Mouse (Mus musculus) liver, embryonic 11.5 days (tissue): ENCODE results near the gene Gm28305. TPM values are rescaled to one million over a fixed set of nuclear protein-coding genes. Genes with fewer than 3 reads are reported as not detected.

Experiments used
- ATAC-seq: fragments of 200-750 bp; cut with Nextera tagmentation; replicated peaks from 2 replicates; pipeline ENCODE4 v1.8.0; 2017; ENCODE audit warnings: moderate number of reproducible peaks, mild to moderate bottlenecking, moderate TSS enrichment, moderate library complexity; ENCODE audit not compliant: low FRiP score
- DNase-seq: peaks from one replicate; pipeline ENCODE4 v3.0.0-alpha.2; 2017; ENCODE audit warnings: low spot score
- H3K27ac ChIP-seq: fragments of 300-500 bp; sonication (generic); 2 replicates; pipeline ENCODE4 v1.5.1; 2014; ENCODE audit warnings: mild to moderate bottlenecking, low read depth, low read length, control low read depth
- H3K27me3 ChIP-seq: fragments of 300-500 bp; sonication (generic); replicated peaks from 2 replicates; pipeline ENCODE4 v1.6.1; 2014; ENCODE audit warnings: low read length, mixed read lengths; ENCODE audit not compliant: control insufficient read depth, insufficient read depth
- H3K36me3 ChIP-seq: fragments of 300-500 bp; sonication (generic); 2 replicates; pipeline ENCODE4 v1.6.1; 2014; ENCODE audit warnings: mild to moderate bottlenecking, low read length, moderate library complexity, mixed read lengths; ENCODE audit not compliant: control insufficient read depth, insufficient read depth
- H3K4me1 ChIP-seq: fragments of 300-500 bp; sonication (generic); replicated peaks from 2 replicates; pipeline ENCODE4 v1.6.1; 2014; ENCODE audit warnings: low read length, mixed read lengths; ENCODE audit not compliant: control insufficient read depth, insufficient read depth
- H3K4me2 ChIP-seq: fragments of 300-500 bp; sonication (generic); 2 replicates; pipeline ENCODE4 v1.6.1; 2014; ENCODE audit warnings: mild to moderate bottlenecking, control low read depth, moderate library complexity
- H3K4me3 ChIP-seq: fragments of 300-500 bp; sonication (generic); 2 replicates; pipeline ENCODE4 v1.5.1; 2014; ENCODE audit warnings: low read depth, low read length, control low read depth
- H3K9ac ChIP-seq: fragments of 300-500 bp; sonication (generic); 2 replicates; pipeline ENCODE4 v1.6.1; 2014; ENCODE audit warnings: low read depth, low read length, control low read depth
- H3K9me3 ChIP-seq: fragments of 300-500 bp; sonication (generic); 2 replicates; pipeline ENCODE4 v1.6.1; 2016; ENCODE audit warnings: low read length, inconsistent platforms, mixed read lengths; ENCODE audit not compliant: control insufficient read depth
- WGBS: fragments of 180-500 bp; shearing (Covaris S2); extraction: QIAGEN DNeasy Blood & Tissue Kit; methylation state at CpG from one replicate; pipeline ENCODE4 v1.1.7; 2014; 5-methylcytosine and 5-hydroxymethylcytosine counted together
- polyA plus RNA-seq: library from polyadenylated mRNA; unstranded; fragments of >200 nt; fragmentation: Nextera tagmentation; extraction: Ambion mirVana; gene quantifications from 2 replicates; pipeline ENCODE4 v1.2.1, GENCODE M21; 2014

Gene Gm28305
- polyA plus RNA-seq, 1 experiment from 2014 or later, result not detected

DNA sequence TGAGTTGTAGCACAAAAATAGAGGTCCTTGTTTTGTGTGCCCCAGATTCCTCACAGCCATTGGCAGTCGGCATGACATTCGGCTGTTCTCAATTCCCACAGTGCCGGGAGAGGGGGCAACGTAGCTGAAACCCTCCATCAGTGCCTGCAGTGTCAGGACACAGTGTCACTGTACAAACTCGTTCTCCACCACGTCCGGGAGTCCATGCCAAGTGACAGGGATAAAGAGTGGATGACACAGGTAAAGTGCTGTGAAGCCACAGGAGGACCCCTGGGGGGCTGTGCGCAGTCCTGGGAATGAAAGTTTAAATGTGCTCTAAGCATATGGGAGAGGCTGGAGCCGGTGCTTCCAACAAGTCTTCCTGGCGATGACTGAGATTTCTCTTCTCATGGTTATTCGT lies 10.6 kb upstream of the Gm28305 start:
- Histone ChIP-seq H3K9ac (no peak overlapping the region), H3K27ac (no peak overlapping the region), H3K4me1 (no peaks in the 10 kb centered on the region), H3K9me3 (no peaks in the 10 kb centered on the region), H3K27me3 (no peaks in the 10 kb centered on the region), H3K4me3 (no peak overlapping the region), H3K4me2 (no peak overlapping the region), H3K36me3 (peaks cover 5% of the 10 kb centered on the region)
- DNase-seq (no peak), ATAC-seq (no peak)
- WGBS, result 85% methylated on average over 11 of the region's 11 CpGs

DNA sequence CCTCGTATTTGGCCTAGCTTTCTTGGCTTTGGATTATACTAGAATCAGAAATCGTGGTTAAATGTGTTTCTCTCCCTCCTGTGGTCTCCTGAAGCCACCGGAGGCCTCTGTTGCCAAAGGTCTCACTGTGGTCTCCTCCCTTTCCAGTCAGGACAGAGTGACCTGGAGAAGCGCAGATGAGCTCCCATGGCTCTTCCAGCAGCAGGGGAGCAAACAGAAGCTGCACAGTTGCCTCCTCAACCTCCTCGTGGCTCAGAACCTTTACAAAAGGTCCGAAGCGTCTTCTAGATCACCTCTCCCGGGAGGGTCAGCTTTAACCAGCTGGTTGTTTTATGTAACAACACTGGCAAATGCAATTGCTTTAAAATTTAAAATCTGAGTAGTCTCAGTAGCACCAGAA lies 6.2 kb upstream of the Gm28305 start:
- WGBS, result 77% methylated on average over 8 of the region's 8 CpGs
- no peak for DNase-seq
- peaks cover 2% of the 10 kb centered on the region; the same call in 1 of the 2 replicates for H3K36me3 ChIP-seq
- no peak overlapping the region for H3K4me3 ChIP-seq
- H3K9me3 ChIP-seq, result no peaks in the 10 kb centered on the region
- H3K27ac ChIP-seq, result no peak overlapping the region
- no peak overlapping the region for H3K4me2 ChIP-seq
- no peaks in the 10 kb centered on the region for H3K27me3 ChIP-seq
- no peak overlapping the region for H3K9ac ChIP-seq
- no peak for ATAC-seq
- no peaks in the 10 kb centered on the region for H3K4me1 ChIP-seq

DNA sequence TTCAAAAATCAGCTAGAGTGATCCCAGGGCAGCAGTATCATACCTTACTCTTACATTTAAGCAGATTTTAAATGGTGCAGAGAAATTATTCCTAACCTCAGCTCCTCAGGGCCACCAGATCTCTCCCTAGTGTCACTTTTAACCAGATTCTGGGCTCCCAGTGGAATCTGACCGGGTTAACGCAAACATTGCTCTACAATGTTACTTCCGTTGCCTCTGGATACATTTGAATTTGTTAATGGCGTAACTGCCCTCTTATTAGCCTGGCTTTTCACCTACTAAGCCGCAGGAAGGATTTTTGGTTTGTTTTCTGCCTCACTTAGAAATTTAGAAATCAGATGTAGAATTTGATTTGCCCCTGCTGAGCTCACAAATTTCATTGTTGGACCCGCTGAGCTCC lies 5.7 kb upstream of the Gm28305 start:
- no peak for DNase-seq
- 75% methylated on average over 6 of the region's 6 CpGs for WGBS

DNA sequence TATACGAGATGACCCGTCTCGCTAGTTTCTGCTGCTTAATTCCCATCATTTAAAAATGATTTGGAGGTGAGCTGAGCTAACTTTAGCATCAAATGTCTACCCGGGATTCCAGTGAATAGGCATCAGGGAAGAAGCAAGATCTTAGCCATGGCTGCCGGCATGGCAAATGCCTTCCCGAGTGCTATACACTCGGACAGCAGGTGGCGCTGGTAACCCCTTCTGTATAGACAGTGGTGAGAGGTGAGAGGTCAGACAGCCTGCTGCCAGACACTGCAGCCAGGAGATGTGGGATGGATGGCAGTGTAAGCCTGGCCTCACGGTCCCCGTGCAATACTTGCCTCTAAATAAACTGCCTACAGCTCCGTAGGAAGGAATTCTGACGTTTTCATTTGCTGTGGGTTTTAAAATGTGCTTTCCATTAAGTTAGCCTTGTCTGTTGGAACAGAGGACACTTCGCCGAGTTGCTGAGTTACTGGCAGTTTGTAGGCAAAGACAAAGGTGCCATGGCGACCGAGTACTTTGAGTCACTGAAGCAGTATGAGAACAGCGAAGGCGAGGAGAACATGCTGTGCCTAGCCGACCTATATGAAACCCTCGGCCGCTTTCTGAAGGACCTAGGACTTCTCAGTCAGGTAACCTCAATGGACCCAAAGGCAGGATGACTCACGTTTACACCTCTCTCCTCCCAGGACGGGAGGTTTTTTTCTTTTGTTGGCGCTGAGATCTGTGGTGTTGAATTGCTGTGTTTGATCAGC lies 5.0 kb upstream of the Gm28305 start:
- no peaks in the 10 kb centered on the region for H3K9me3 ChIP-seq
- DNase-seq (peak; percentile 56), ATAC-seq (peak; percentile 81)
- H3K4me2 ChIP-seq, result peak overlapping the region; percentile 31; the same call in 1 of the 2 replicates
- no peaks in the 10 kb centered on the region for H3K4me1 ChIP-seq
- 48% methylated on average over 24 of the region's 24 CpGs for WGBS
- no peak overlapping the region for H3K27ac ChIP-seq
- H3K4me3 ChIP-seq, result no peak overlapping the region
- no peaks in the 10 kb centered on the region for H3K27me3 ChIP-seq
- no peak overlapping the region for H3K9ac ChIP-seq
- peaks cover 2% of the 10 kb centered on the region; the same call in 1 of the 2 replicates for H3K36me3 ChIP-seq

More for the DNA sequence above, 5.7 kb upstream of the Gm28305 start:
- no peak overlapping the region for H3K9ac ChIP-seq
- peaks cover 2% of the 10 kb centered on the region; the same call in 1 of the 2 replicates for H3K36me3 ChIP-seq
- H3K27me3 ChIP-seq, result no peaks in the 10 kb centered on the region
- no peak overlapping the region for H3K4me3 ChIP-seq
- H3K27ac ChIP-seq, result no peak overlapping the region
- ATAC-seq, result no peak
- no peaks in the 10 kb centered on the region for H3K4me1 ChIP-seq
- H3K9me3 ChIP-seq, result no peaks in the 10 kb centered on the region
- no peak overlapping the region; the same call in 1 of the 2 replicates for H3K4me2 ChIP-seq

DNA sequence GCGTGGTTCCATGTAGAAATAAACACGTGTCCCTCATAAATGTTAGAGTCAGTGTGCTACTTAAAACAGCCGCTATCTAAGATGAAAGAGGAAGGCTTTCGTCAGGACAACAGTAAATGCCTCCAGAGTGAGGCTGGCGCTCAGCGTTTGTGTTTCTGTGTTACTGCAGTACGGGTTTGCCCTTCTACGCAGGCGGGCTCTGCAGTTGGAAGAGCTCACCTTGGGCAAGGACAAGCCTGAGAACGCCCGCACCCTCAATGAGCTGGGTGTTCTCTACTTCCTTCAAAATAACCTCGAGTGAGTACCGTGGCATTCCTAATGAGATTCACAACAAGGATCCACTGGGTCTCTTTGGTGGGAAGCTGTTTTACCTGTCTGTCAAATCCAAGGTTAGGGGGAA lies 2.2 kb upstream of the Gm28305 start:
- H3K27ac ChIP-seq, result no peak overlapping the region
- no peaks in the 10 kb centered on the region for H3K4me1 ChIP-seq
- H3K36me3 ChIP-seq, result 0 out of 2 replicates have a peak, but pooled peaks cover 2% of the 10 kb centered on the region
- DNase-seq, result no peak
- ATAC-seq, result no peak
- H3K4me2 ChIP-seq, result no peak overlapping the region
- H3K27me3 ChIP-seq, result no peaks in the 10 kb centered on the region
- WGBS, result 84% methylated on average over 13 of the region's 13 CpGs
- no peak overlapping the region for H3K4me3 ChIP-seq
- no peaks in the 10 kb centered on the region for H3K9me3 ChIP-seq
- no peak overlapping the region for H3K9ac ChIP-seq

DNA sequence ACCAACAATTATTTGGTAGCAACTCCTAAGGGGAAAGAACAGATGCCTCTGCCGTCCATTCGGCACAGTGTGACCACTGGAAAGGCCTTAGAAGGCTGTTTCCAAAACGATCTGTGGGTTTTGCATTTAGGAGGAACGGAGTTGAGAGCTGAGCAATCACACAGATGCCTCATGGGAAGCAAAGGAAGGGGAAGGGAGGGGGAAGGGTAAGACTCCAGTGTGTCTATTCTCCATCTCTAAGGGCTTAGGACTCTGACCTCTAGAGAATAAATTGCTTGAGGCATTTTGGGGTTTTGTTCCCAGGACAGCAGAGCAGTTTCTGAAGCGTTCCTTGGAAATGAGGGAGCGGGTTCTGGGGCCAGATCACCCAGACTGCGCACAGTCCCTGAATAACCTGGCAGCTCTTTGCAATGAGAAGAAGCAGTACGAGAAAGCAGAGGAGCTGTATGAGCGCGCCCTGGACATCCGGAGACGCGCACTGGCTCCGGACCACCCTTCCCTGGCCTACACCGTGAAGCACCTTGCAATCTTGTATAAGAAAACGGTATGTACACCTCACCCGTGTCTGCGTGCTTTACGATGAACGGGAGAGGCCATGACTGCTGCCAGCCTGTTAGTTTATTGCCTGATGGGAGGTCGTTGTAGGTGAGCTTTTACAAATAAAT lies 1.3 kb upstream of the Gm28305 start:
- Histone ChIP-seq H3K9ac (no peak overlapping the region), H3K9me3 (no peaks in the 10 kb centered on the region), H3K4me2 (no peak overlapping the region), H3K36me3 (0 out of 2 replicates have a peak, but pooled peaks cover 2% of the 10 kb centered on the region), H3K27me3 (no peaks in the 10 kb centered on the region), H3K27ac (no peak overlapping the region), H3K4me1 (no peaks in the 10 kb centered on the region), H3K4me3 (no peak overlapping the region)
- no peak for DNase-seq
- ATAC-seq, result no peak
- 86% methylated on average over 21 of the region's 21 CpGs for WGBS

DNA sequence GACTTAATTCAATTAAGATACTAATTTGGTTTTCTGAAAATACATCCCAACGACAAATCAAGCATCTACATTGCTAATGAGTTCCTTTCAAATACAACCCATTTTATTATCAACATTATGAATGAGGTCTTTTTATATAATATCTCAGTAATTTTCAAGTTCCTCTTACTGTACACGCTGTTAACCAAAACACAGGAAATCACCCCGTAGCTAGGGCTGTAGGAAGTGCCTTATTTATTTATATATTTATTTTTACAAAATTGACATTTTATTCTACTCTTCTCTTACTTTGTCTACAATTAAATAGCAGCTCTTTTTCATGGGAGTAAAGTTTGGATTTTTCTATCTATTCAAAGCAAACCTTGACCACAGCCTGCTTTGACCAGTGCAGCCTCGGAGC lies 720 bp upstream of the Gm28305 start:
- Histone ChIP-seq H3K27me3 (no peaks in the 10 kb centered on the region), H3K4me3 (no peak overlapping the region), H3K36me3 (peaks cover 2% of the 10 kb centered on the region; the same call in 1 of the 2 replicates), H3K4me2 (no peak overlapping the region), H3K9me3 (no peaks in the 10 kb centered on the region), H3K9ac (no peak overlapping the region), H3K27ac (no peak overlapping the region), H3K4me1 (no peaks in the 10 kb centered on the region)
- ATAC-seq (no peak), DNase-seq (no peak)
- 67% methylated on average over 4 of the region's 4 CpGs for WGBS

DNA sequence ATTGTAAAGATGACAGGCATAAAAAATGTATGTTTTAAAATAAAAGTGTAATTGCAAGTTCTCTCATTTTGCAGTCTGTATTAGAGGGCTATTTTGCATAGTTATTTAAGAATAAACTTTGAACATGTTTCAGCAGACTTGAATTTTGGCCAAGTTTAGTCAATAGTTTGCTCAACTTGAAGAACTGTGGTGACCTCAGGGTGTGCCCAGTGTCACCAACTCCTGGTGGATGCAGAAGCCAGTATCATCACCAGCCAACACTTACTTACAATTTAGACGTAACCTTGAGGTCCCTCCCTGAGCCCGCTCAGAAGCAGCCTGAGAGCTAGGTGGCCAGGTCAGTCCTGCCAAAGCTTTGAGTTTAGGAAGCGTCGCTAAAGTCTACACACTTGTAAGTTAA lies 3.2 kb downstream of the Gm28305 start:
- no peak overlapping the region for H3K9ac ChIP-seq
- peaks cover 14% of the 10 kb centered on the region for H3K36me3 ChIP-seq
- DNase-seq (no peak), ATAC-seq (no peak)
- H3K27ac ChIP-seq, result no peak overlapping the region
- no peaks in the 10 kb centered on the region for H3K9me3 ChIP-seq
- no peak overlapping the region for H3K4me2 ChIP-seq
- no peaks in the 10 kb centered on the region for H3K4me1 ChIP-seq
- no peak overlapping the region for H3K4me3 ChIP-seq
- no peaks in the 10 kb centered on the region for H3K27me3 ChIP-seq
- 85% methylated on average over 4 of the region's 4 CpGs for WGBS

DNA sequence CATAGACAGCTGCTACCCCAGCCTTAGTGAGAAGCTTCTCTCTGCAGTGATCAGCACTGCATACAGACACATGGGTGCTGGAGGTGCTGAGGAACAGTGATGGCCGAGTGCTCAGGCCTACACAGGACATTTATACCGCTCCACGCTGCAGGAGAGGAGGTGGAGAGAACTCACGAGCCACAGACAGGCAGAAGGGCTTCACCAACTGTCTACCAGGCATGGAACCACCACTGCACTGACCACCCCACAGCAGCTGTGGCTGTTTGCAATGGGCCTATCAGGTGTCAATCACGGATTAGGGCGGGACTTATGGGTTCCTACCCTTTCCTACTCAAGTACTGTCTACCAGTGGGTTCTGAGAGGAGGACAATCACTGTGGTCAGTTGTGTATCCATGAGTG lies 10.6 kb downstream of the Gm28305 start:
- WGBS, result 87% methylated on average over 6 of the region's 6 CpGs

More for the DNA sequence above, 10.6 kb downstream of the Gm28305 start:
- Histone ChIP-seq H3K36me3 (peaks cover 33% of the 10 kb centered on the region), H3K4me2 (no peak overlapping the region), H3K9me3 (no peaks in the 10 kb centered on the region), H3K27ac (no peak overlapping the region), H3K4me1 (no peaks in the 10 kb centered on the region), H3K9ac (no peak overlapping the region), H3K27me3 (no peaks in the 10 kb centered on the region), H3K4me3 (no peak overlapping the region)
- ATAC-seq, result no peak
- DNase-seq, result no peak
